Mouse (Mus musculus): ENCODE measurements around the gene Rbm31y. TPM values are rescaled to one million over a fixed set of nuclear protein-coding genes. Genes with fewer than 3 reads are reported as not detected.
"Not testable (repeated sequence)": the region's sequence is repeated elsewhere in the genome, so short reads cannot be mapped to it uniquely, and the experiment has no call there.

The Rbm31y gene
- total RNA-seq (2015) = not detected in 2 replicates
- not detected in 2 replicates for total RNA-seq (2017)

DNA sequence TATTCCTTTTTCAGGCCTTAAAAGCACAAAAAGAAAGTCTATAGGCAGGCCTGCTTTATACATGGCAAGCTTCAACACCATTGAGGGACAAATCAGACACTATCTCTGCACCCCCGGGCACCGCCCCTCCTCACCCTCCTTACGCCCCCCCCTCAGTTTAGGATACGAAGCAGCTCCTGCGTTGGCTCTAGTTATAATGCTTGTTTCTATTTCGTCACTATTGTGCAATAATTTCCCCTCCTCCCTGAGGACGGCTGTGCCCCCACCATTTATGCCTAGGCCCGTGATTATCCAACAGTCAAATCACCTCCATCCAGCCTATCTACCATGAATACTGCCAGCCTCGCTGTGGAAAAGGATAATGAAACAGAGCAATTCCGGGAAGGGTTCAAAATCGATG, at the start of gene Rbm31y:
Gene Rbm31y, plus strand, starts transcription at position 301 of the 400 bp plus-strand sequence.
- not testable (repeated sequence) for ATAC-seq (replicated peaks; ENCODE audit: poor library complexity)
